Mouse (Mus musculus) lung, postnatal 25 days (tissue): Measurements from ENCODE around the gene Myom1.
"Not testable (repeated sequence)": the region's sequence is repeated elsewhere in the genome, so short reads cannot be mapped to it uniquely, and the experiment has no call there.

Experiments used
- DNase-seq: peaks from one replicate; pipeline ENCODE4 v3.0.0; 2022; ENCODE audit warnings: low spot score

Gene Myom1

GRCm38 (mm10) chr17:71002081-71002743 is at the start of gene Myom1:
Myom1 (plus strand) TSS chr17:71002633.
- peak; percentile 99 for DNase-seq

GRCm38 (mm10) chr17:70963546-70963945 is 38.9 kb upstream of the Myom1 start:
- peak; percentile 92 for DNase-seq

DNA sequence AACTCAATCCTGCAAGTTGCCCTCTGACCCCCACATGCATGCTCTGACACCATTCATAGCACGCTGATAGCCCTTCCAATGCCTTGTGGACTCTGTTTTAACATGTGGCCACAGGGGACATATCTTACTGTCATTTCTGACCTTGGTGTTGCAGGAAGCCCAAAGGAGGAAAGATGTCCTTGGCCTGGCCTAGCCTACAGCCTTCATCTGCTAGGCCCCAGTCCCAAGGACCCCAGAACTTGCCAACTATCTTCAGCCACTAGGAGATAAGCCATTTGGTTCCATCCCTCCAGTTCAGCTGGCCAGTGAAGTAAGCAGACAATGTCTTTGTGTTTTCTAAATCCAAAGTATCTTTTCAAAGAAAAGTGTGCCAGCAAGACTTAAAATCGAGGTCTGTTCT is 37.2 kb upstream of the Myom1 start:
- DNase-seq: no peak

GRCm38 (mm10) chr17:70966126-70966525 is 36.3 kb upstream of the Myom1 start:
- no peak for DNase-seq

DNA sequence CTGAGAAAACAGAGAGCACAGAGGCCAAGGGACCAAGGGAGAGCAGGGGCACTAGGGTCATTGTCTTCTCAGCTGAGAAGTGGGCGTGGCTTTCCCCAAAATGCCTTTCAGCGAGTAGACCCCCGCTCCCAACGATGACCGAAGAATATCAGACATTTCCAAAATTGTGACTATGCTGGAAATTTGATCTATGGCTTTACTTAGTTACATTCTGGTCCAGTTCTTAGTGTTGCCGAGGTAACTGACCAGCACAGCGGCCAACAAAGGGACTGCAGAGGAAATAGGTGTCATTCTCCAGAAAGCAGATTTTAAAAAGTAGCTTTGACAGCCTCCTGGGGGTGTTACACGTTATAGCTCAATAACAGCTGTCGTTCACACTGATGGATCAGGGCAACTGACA is 35.2 kb upstream of the Myom1 start:
- DNase-seq: no peak

DNA sequence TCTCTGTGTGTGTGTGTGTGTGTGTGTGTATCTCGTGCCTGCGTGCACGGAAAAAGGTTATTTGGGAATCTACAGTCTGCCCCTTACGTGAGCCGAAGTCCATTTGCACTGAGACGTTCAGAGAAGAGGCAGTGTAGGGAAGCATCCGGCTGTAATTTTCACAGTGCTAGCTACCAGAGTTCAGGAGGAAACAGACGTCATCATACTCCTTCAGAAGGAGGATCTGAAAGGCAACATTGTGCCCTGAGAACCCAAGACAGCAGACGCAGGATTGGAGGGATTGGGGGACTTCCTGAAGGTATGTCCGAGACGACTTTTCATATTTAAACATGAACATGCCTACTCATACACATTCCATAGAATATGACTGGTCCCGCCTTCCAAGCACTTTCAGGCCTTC is 34.8 kb upstream of the Myom1 start:
- no peak for DNase-seq

DNA sequence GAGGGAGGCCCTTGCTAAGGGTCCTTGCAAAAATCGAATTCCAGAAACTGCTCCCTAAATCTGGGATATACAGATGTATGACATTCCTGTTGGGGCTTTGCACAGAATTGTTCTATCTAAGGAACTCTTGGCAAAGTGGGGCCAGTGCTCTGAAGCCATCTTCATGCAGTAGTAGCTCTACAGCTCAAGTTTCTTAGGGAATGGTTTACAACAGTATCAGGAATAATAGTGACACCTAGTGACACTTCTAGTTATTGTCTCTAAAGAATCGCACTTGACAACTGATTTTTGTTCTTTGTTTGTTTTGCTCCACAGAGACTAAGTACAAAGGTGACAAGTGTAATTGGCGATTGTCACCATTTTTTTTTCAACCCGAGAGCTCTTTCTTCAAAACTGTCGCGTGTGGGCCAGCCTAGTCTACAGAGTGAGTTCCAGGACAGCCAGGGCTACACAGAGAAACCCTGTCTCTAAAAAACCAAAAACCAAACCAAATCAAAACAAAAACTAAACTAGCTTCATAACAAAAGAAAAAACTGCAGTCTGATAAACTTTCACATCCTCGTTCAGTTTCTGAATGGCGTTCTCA is 33.7 kb upstream of the Myom1 start:
- DNase-seq: peak; percentile 64

DNA sequence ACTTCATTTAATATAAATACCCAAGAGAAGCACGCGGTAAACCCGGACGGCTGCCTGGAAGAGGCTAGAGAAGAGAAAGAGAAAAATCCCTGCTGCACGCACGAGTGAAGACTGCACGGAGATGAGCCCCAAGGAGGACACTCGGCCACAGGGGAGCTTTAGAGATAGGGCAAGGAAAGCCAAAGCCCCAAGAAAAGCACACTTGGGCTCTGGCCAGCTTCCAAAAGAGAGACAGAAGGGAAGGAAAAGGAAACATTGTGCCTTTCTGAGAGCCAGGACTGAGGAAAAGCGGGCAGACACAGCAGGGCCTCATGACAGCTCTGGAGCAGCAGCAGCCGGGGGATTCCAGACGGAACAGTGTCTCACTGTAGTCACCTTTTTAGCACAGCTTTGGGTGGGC is 31.2 kb upstream of the Myom1 start:
- DNase-seq: no peak

GRCm38 (mm10) chr17:70973398-70973797 is 29.0 kb upstream of the Myom1 start:
- DNase-seq: no peak

GRCm38 (mm10) chr17:70974065-70974464 is 28.4 kb upstream of the Myom1 start:
- DNase-seq: not testable (repeated sequence)

DNA sequence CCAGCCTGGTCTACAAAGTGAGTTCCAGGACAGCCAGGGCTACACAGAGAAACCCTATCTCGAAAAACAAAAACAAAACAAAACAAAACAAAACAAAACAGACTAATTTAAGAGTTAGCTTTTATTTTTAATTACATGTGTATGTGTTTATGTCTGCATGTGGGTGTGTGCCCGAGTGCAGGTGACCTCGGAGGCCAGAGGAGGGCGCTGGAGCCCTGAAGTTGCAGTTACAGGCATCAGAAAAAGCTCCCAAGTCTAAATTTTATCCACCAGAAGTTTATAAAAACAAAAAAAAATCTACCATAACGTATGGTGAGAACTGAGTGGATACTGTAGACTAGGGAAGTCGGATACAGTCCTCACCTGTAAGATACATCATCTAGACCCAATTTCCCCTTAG is 24.6 kb upstream of the Myom1 start:
- DNase-seq: no peak

DNA sequence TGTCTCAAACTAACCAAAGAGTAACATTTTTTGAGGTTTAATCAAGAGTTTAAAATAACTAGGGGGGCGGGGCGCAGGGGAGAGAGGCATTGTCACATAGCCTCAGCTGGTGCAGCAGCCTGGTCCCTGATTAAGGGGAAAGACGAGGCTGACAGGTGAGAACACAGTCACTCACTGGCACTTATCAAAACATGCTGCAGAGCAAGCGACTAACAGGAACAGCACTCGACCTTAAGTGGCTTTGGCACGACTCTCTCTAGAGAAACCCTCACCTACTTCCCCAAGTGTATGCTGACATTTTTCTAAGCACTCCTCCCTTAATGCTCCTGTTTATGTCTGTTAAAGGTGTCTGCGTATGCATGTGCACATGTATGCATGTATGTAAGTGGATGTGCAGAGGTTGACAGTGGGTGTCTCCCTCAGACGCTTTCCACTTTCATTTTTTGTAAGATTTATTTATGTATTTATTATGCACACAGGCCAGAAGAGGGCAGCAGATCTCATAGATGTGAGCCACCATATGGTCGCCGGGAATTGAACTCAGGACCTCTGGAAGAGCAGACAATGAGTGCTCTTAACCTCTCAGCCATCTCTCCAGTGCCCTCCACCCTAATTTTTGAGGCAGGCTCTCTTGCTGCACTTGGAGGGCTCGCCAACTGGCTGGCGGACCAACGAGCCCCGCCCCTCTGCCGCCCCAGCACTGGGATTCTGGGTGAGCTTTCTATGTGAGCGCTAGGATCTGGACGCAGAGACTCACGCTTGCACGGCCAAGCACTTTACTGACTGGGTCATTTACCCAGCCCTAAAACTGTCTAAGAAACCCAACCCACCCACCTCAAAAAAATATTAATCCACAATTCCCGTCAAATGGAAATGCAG is 22.8 kb upstream of the Myom1 start:
- peak; percentile 69 for DNase-seq

GRCm38 (mm10) chr17:70985501-70986354 is 16.7 kb upstream of the Myom1 start:
- DNase-seq: no peak

GRCm38 (mm10) chr17:70986355-70986740 is 16.1 kb upstream of the Myom1 start:
- no peak for DNase-seq

GRCm38 (mm10) chr17:70986831-70987660 is 15.4 kb upstream of the Myom1 start:
- DNase-seq: no peak

DNA sequence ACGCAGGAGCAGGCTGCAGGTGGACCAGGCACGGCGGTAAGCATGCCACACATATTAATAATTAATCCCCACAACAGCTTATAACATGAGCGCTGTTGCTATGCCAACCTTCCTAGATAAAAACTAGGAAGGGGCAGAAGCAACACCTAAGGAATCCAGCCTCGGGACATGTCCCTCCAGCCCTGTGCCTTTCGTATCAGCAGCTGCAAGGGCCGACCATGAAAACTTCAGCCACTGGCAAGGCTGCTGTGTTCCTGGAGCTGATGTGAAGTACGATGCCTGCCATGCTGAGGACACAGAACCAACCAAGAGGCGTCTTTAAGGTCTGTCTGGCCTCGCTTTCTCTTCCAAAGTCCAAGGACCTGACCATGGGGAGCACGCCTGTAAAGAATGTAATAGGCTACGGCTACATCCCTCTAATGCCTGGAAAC is 14.1 kb upstream of the Myom1 start:
- DNase-seq: no peak

DNA sequence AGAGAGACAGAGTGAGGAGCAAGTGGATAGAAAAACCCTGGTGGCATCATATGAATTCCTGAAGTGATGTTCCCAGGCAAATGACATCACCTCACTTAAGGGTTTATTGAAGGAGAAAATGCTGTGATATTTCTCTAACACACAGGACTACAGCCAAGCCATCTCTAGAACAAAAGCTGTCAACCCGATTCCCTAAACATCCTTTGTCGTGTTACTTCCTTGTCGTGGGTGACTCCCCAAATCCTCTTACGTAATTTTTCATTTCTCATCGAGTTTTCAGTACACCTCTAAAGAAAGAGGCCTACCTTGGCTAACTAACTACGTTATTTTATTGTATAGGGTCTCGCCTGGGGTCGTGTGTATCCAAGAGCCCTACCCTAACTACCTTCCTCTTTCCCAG is 13.0 kb upstream of the Myom1 start:
- no peak for DNase-seq

- DNase-seq: peak; percentile 48
Observed at GRCm38 (mm10) chr17:70989991-70990390, 12.4 kb upstream of the Myom1 start.

DNA sequence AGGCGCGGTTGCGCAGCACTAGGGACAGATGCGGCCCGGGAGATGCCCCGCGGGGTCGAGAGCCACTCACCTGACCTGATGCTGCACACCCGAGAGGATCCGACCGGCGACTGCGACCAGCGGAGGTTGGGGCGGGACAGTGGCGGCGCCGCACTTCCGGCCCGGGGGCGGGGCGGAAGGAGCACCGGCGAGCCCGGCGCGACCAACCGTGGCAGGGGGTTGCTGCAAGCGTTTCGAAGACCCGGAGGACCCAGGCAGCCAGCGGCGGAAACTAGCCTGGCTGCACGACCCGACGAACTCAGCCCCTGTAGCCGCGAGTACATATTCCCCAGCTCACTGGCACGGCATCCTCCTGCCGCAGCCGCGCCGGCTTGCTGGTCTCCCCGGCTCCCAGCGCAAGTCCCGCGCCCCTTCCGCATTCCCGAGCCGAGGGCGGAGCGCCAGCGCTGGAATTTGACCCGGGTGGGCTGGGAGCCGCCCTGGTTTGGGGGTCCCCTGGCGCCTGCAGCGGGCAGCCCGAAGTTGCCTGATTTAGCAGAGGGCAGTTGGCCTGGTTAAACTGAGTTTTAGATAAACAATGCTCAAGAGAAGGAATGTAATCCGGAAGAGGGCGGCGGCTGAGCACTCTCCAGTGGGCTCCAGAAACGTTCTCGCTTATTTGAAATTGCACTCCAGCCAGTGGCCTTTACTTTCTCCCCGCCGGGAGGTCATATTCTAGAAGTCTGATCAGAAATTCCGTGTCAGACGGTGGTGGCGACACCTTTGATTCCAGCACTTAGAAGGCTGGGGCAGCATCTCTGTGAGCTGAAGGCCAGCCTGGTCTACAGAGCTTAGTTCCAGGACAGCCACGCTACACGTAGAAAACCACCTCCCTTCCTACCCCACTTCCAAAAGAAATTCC is 11.8 kb upstream of the Myom1 start:
- DNase-seq: peak; percentile 87
